Mouse (Mus musculus): ENCODE measurements around the gene Ccnt1. TPM values are rescaled to one million over a fixed set of nuclear protein-coding genes. Genes with fewer than 3 reads are reported as not detected.

The Ccnt1 gene
- polyA plus RNA-seq, 1 experiment from 2014 or later, result 35.5 TPM

- no peak for ATAC-seq
- 58% methylated on average over 7 of the region's 7 CpGs for WGBS (ENCODE audit: insufficient replicate concordance)
- Histone ChIP-seq H3K27ac (peak overlapping the region; percentile 92), H3K27me3 (replicated peaks) (no peaks in the 10 kb centered on the region), H3K4me2 (peak overlapping the region; percentile 85), H3K36me3 (peaks cover 18% of the 10 kb centered on the region), H3K9ac (peak overlapping the region; percentile 86; the same call in 1 of the 2 replicates), H3K4me3 (peak overlapping the region; percentile 94), H3K9me3 (replicated peaks) (no peaks in the 10 kb centered on the region), H3K4me1 (peaks cover 37% of the 10 kb centered on the region)
Observed at GRCm38 (mm10) chr15:98569216-98569615, 1.5 kb downstream of the Ccnt1 start.

GRCm38 (mm10) chr15:98568256-98569033, 2.3 kb downstream of the Ccnt1 start:
- H3K27me3 ChIP-seq (replicated peaks), result no peaks in the 10 kb centered on the region
- peak overlapping the region; percentile 85 for H3K4me2 ChIP-seq
- H3K9ac ChIP-seq, result peak overlapping the region; percentile 86
- no peak for ATAC-seq
- H3K4me1 ChIP-seq, result peaks cover 41% of the 10 kb centered on the region
- 5% methylated on average over 22 of the region's 22 CpGs for WGBS (ENCODE audit: insufficient replicate concordance)
- H3K9me3 ChIP-seq (replicated peaks), result no peaks in the 10 kb centered on the region
- H3K36me3 ChIP-seq, result peaks cover 25% of the 10 kb centered on the region
- H3K27ac ChIP-seq, result peak overlapping the region; percentile 92
- H3K4me3 ChIP-seq, result peak overlapping the region; percentile 94

- ATAC-seq, result peak; percentile 94
- WGBS (ENCODE audit: insufficient replicate concordance), result under 1% methylated on average over 88 of the region's 88 CpGs
- peak overlapping the region; percentile 93 for H3K9ac ChIP-seq
Observed at GRCm38 (mm10) chr15:98567278-98568134, 3.2 kb downstream of the Ccnt1 start.

GRCm38 (mm10) chr15:98566973-98567277, 3.8 kb downstream of the Ccnt1 start:
- Histone ChIP-seq H3K27me3 (replicated peaks) (no peaks in the 10 kb centered on the region), H3K4me1 (peaks cover 43% of the 10 kb centered on the region), H3K27ac (peak overlapping the region; percentile 99), H3K4me3 (peak overlapping the region; percentile 94), H3K9ac (peak overlapping the region; percentile 93), H3K4me2 (peak overlapping the region; percentile 85), H3K36me3 (peaks cover 39% of the 10 kb centered on the region), H3K9me3 (replicated peaks) (no peaks in the 10 kb centered on the region)
- no peak for ATAC-seq
- WGBS (ENCODE audit: insufficient replicate concordance), result under 1% methylated on average over 15 of the region's 15 CpGs

More at GRCm38 (mm10) chr15:98567278-98568134, 3.2 kb downstream of the Ccnt1 start:
- peaks cover 34% of the 10 kb centered on the region for H3K36me3 ChIP-seq
- H3K9me3 ChIP-seq (replicated peaks), result no peaks in the 10 kb centered on the region
- no peaks in the 10 kb centered on the region for H3K27me3 ChIP-seq (replicated peaks)
- peaks cover 43% of the 10 kb centered on the region for H3K4me1 ChIP-seq
- peak overlapping the region; percentile 85 for H3K4me2 ChIP-seq
- peak overlapping the region; percentile 94 for H3K4me3 ChIP-seq
- peak overlapping the region; percentile 99 for H3K27ac ChIP-seq

GRCm38 (mm10) chr15:98557186-98557585, 13.5 kb downstream of the Ccnt1 start:
- WGBS (ENCODE audit: insufficient replicate concordance), result 79% methylated on average over 5 of the region's 5 CpGs
- peaks cover 96% of the 10 kb centered on the region for H3K36me3 ChIP-seq
- H3K9ac ChIP-seq, result no peak overlapping the region

GRCm38 (mm10) chr15:98555881-98556280, 14.8 kb downstream of the Ccnt1 start:
- no peak overlapping the region for H3K4me2 ChIP-seq
- no peaks in the 10 kb centered on the region for H3K4me1 ChIP-seq
- no peaks in the 10 kb centered on the region for H3K27me3 ChIP-seq (replicated peaks)
- no peak for ATAC-seq
- no peak overlapping the region for H3K9ac ChIP-seq
- no peak overlapping the region for H3K27ac ChIP-seq
- no peaks in the 10 kb centered on the region for H3K9me3 ChIP-seq (replicated peaks)
- 91% methylated on average over 4 of the region's 4 CpGs for WGBS (ENCODE audit: insufficient replicate concordance)
- H3K4me3 ChIP-seq, result no peak overlapping the region
- peaks cover 98% of the 10 kb centered on the region for H3K36me3 ChIP-seq

More at GRCm38 (mm10) chr15:98557186-98557585, 13.5 kb downstream of the Ccnt1 start:
- Histone ChIP-seq H3K9me3 (replicated peaks) (no peaks in the 10 kb centered on the region), H3K4me2 (no peak overlapping the region), H3K4me1 (no peaks in the 10 kb centered on the region), H3K27ac (no peak overlapping the region), H3K27me3 (replicated peaks) (no peaks in the 10 kb centered on the region), H3K4me3 (no peak overlapping the region)
- ATAC-seq, result no peak

- Histone ChIP-seq H3K9ac (no peak overlapping the region), H3K27ac (no peak overlapping the region), H3K36me3 (peaks cover 98% of the 10 kb centered on the region), H3K4me3 (no peak overlapping the region), H3K4me2 (no peak overlapping the region), H3K4me1 (no peaks in the 10 kb centered on the region), H3K9me3 (replicated peaks) (no peaks in the 10 kb centered on the region), H3K27me3 (replicated peaks) (no peaks in the 10 kb centered on the region)
- WGBS (ENCODE audit: insufficient replicate concordance), result 85% methylated on average over 2 of the region's 2 CpGs
- no peak for ATAC-seq
Observed at GRCm38 (mm10) chr15:98552758-98553157, 18.0 kb downstream of the Ccnt1 start.

- H3K4me3 ChIP-seq, result no peak overlapping the region
- ATAC-seq, result no peak
Observed at GRCm38 (mm10) chr15:98546843-98547242, 23.9 kb downstream of the Ccnt1 start.

GRCm38 (mm10) chr15:98545151-98545550, 25.6 kb downstream of the Ccnt1 start:
- Histone ChIP-seq H3K9me3 (replicated peaks) (no peaks in the 10 kb centered on the region), H3K27me3 (replicated peaks) (no peaks in the 10 kb centered on the region), H3K36me3 (peaks cover 99% of the 10 kb centered on the region), H3K9ac (no peak overlapping the region), H3K27ac (no peak overlapping the region), H3K4me3 (no peak overlapping the region), H3K4me2 (no peak overlapping the region), H3K4me1 (peaks cover 13% of the 10 kb centered on the region; the same call in 1 of the 2 replicates)
- 90% methylated on average over 3 of the region's 3 CpGs for WGBS (ENCODE audit: insufficient replicate concordance)
- no peak for ATAC-seq

More at GRCm38 (mm10) chr15:98546843-98547242, 23.9 kb downstream of the Ccnt1 start:
- Histone ChIP-seq H3K9ac (no peak overlapping the region), H3K9me3 (replicated peaks) (no peaks in the 10 kb centered on the region), H3K36me3 (peaks cover 99% of the 10 kb centered on the region), H3K4me2 (no peak overlapping the region), H3K27ac (no peak overlapping the region), H3K27me3 (replicated peaks) (no peaks in the 10 kb centered on the region), H3K4me1 (peaks cover 6% of the 10 kb centered on the region; the same call in 1 of the 2 replicates)
- WGBS (ENCODE audit: insufficient replicate concordance), result 80% methylated on average over 5 of the region's 5 CpGs

GRCm38 (mm10) chr15:98543341-98543740, 27.4 kb downstream of the Ccnt1 start:
- no peak for ATAC-seq
- Histone ChIP-seq H3K36me3 (peaks cover 95% of the 10 kb centered on the region), H3K27me3 (replicated peaks) (no peaks in the 10 kb centered on the region), H3K4me1 (peaks cover 13% of the 10 kb centered on the region; the same call in 1 of the 2 replicates), H3K4me3 (no peak overlapping the region), H3K9ac (no peak overlapping the region), H3K27ac (no peak overlapping the region), H3K9me3 (replicated peaks) (no peaks in the 10 kb centered on the region), H3K4me2 (no peak overlapping the region)
- 88% methylated on average over 4 of the region's 4 CpGs for WGBS (ENCODE audit: insufficient replicate concordance)

- no peaks in the 10 kb centered on the region for H3K27me3 ChIP-seq (replicated peaks)
- no peaks in the 10 kb centered on the region for H3K9me3 ChIP-seq (replicated peaks)
- WGBS (ENCODE audit: insufficient replicate concordance), result 54% methylated on average over 6 of the region's 6 CpGs
- peaks cover 82% of the 10 kb centered on the region for H3K36me3 ChIP-seq
- H3K27ac ChIP-seq, result no peak overlapping the region
- H3K4me2 ChIP-seq, result no peak overlapping the region
- H3K9ac ChIP-seq, result no peak overlapping the region
- H3K4me1 ChIP-seq, result peaks cover 16% of the 10 kb centered on the region; the same call in 1 of the 2 replicates
- no peak for ATAC-seq
- no peak overlapping the region for H3K4me3 ChIP-seq
Observed at GRCm38 (mm10) chr15:98541064-98541463, 29.7 kb downstream of the Ccnt1 start.

GRCm38 (mm10) chr15:98537923-98538322, 32.8 kb downstream of the Ccnt1 start:
- 63% methylated on average over 4 of the region's 4 CpGs for WGBS (ENCODE audit: insufficient replicate concordance)
- Histone ChIP-seq H3K9ac (no peak overlapping the region), H3K9me3 (replicated peaks) (no peaks in the 10 kb centered on the region), H3K27me3 (replicated peaks) (no peaks in the 10 kb centered on the region), H3K36me3 (peaks cover 51% of the 10 kb centered on the region), H3K27ac (no peak overlapping the region), H3K4me3 (no peak overlapping the region), H3K4me1 (peaks cover 22% of the 10 kb centered on the region), H3K4me2 (no peak overlapping the region)
- ATAC-seq, result no peak
